Mouse (Mus musculus) fibroblast of lung, adult 2 months (primary cell): ENCODE measurements at regions not wholly inside any gene's neighbourhood (a gene's known extent, or its start where the extent isn't known, plus 50 kb on each side); places are given as distances from the start of the nearest gene placed in this dataset.

Source experiments
- DNase-seq: peaks from one replicate; pipeline ENCODE4 v3.0.0-alpha.2; 2011; ENCODE audit warnings: low read depth

DNA sequence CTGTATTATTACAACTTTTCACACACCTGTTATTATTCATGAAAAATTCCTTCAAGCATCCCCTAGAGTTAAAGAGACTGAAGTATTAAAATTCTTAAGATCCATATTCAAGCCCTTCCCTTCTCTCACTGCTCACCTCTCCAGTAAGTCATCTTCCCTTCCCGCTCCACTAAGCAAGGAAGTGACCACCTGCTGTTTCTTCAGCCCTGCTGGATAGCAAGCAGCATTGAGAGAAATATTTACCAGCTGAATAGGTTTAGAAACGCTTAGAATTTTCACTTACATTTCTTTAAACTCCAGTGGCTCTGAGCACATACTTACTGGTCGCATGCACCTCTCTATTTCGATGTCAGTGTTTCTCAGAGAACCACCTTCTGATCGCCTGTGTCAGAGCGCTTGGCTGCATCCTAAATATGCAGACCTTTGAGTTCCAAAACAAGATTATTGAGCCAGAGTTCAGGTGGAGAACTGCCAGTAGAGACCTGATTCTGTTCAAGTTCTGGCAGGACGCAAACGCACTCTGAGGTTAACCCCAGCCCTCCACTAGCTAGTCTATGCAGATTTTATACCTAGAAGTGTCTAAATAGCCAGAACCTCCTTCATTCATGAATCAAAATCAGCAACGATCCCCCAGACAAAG, 314.9 kb downstream of the Mllt3 start:
- DNase-seq = no peak

DNA sequence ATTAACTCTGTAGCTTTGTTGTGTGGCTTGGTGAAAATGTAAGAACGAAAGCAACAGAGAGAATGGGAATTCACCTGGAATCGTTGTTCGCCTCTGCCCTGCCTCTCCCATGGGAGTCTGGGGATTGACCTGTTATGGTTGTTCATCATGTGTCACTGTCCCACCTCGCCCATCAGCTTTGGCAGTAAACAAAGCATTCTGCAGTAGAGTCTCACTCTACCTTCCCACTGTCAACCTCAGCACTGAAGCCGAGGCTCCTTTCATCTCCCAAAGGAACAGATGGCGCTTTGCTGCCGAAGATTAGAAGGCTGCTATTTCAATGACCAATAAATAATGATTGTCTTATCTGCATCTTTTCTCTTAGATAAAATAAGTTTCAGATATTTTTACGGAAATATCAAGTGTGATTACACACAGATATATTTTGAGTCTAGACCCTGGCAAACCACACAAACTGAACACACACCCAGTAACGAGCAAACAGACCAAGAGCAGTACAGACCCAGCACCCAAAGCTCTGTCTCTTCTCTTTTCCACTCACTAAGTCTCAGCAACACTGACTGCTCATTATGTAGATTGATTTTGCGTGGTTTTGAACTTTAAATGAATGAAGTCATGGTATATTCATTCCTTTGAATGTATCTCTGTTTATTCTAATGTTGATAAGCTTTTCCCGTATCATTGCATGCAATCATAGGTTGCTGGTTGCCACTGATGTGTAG, 317.8 kb downstream of the Mllt3 start:
- DNase-seq = no peak

DNA sequence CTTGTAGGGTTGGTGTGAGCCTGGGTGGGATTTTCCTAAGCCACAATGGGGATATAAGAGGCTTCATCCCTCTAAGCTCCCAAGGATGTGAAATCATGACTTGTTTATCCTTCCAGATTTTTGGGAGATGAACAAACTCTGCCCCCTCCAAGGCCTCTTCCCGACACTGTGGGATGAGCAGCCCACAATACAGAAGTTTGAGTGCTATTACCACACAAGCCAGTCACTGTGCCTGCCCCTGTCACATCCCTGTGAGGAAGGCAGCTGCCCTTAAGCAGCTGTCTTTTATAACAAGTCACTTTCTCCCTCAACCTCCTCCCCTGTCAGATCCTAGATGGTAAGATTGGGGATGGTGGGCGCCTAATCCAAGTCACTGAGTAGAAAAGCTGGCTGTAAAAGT, 320.5 kb downstream of the Mllt3 start:
- no peak for DNase-seq

DNA sequence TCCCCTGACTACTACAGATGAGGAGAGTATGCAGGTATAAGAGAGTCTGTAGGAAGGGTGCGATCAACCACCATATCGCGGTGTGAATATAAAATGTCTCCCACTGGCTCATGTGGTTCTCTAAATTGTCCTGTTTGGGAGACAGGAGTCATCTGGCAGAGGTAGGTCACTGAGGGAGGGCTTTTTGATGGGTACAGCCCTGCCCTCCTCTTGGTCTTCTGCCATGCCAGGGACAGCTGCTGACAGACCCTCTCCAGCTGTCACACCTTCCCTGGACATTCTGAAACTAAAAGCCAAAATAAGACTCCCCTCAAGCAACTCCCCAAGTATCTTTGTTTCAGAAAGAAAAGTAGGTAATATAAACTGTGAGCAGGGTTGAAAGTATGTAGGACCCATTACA, 320.9 kb downstream of the Mllt3 start:
- DNase-seq = no peak

DNA sequence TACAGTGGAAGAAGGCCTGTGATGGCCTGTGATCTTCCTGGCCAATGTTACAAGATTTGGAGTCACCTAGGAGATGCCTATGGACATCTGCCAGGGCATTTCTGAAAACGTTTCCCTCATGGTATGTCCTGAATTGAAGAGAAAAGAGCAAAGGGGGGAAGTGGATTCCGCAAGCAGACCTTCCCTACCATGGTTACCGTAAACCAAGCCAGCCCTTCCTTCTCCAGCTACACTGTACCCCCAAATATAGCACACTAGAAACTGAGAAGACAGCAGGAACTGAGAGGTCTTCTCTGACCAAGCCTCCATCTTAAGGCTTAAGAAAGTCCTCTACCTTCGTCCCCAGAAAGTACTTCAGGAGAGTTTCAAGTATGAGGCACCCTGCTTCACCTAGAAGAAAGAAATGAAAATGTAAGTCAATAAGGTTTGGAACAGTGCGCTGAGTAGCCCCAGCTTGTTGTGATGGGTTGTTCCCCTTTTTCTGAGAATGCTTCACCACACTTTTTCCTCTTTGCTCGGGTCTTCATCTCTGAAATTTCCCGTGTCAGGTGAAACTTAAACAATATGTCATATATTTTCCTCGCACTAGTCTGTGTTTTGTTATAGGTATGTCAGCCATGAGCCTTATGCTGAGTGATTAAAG, 321.9 kb downstream of the Mllt3 start:
- DNase-seq = no peak

DNA sequence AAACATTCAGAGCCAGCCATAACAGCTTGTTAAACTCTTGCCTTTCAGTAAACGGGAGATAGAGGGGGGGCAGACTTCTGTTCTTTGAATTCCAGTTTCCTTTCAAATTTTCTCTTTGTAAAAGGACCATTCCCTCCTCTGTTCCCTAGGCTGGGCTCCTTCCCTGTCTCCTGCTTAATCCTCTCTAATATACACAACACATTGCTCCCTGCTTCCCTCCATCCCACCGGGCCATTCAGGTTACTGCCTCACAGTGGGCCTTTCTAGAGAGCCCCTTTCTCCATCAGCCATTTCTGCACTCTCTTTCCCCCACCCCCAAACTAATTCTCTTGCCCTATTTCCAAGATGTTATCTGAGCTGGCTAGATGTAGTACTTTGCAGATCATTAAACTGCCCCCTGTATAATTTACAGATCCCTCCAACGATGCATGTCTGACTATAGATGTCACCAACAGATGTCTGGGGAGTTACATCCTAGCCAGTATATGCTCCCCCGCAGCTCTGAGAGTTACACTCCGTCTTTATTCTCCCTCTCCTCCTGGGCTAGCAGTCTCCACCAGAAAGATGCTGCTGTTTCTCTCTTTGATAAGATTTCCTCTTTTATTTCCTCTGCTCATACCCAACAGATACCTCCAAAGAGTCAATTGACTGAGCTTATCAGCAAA, 324.1 kb downstream of the Mllt3 start:
- no peak for DNase-seq

DNA sequence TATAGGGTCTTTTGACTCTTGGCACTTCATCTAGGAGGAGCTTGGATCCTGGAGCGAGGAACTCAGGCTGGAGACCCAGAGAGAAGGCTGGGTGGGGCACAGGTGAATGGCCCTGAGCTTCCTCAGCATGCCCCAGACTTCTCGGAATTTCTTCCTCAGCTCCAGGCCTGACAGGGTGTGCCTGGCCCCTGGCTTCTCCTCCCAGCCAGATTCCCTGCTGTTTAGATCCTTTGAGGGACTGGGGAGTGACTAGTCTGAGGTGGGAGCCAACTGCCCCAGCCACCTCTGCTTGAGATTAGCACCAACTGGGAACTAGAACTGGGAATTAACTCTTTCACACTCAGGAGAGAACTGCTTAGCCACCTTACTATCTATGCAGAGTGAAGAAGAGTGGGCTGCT, 325.8 kb downstream of the Mllt3 start:
- DNase-seq = no peak

DNA sequence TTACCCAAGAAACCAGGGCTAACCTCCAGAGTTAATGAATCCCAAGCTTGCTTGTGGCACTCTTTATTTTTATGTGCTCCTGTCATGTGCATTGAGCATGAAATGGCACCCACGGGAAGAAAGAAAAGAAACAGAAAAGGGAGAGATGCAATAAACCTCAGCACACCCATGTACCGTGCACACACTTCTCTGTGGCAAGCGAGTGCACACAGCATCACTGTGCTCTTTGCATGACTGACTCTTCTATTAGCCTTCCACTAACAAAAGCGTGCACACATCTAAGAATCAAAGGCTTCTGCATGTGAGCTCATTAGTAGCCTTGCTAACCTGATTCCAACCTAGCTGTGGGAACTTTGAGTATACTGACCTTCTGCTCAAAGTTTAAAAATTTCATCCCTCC, 330.3 kb downstream of the Mllt3 start:
- no peak for DNase-seq

DNA sequence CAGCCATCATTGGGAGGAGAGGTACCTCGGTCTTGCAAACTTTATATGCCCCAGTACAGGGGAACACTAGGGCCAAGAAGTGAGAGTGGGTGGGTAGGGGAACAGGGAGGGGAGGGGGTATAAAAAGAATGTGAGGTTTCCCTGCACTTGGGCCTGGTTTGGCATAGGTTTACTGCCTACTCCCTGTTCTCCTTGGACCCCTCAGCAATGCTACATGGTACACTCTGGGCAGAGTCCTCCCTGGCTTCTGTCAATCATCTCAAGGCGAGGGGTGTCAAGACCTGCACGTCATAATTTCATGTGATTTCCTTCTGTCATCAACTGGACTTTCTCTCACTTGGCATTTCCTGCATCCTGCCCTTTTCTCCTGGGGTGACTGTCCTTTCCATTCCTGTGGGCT, 330.9 kb downstream of the Mllt3 start:
- DNase-seq = no peak

DNA sequence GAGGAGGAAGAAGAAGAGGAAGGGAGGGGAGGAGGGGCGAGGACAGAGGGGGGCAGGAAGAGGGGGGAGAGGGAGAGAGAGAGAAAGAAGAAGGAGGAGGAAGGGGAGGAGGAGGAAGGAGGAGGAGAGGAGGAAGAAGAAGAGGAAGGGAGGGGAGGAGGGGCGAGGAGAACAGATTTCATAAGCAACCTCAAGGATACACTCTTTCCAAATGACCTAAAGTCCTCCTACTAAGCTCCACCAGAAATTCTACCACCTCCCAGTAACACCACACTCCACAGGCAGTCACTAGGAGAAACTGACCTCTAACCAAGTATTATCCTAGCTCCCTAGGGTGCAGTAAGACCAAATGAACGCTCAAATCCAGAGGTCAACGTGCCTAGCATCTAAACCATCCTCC, 332.1 kb downstream of the Mllt3 start:
- DNase-seq = no peak

DNA sequence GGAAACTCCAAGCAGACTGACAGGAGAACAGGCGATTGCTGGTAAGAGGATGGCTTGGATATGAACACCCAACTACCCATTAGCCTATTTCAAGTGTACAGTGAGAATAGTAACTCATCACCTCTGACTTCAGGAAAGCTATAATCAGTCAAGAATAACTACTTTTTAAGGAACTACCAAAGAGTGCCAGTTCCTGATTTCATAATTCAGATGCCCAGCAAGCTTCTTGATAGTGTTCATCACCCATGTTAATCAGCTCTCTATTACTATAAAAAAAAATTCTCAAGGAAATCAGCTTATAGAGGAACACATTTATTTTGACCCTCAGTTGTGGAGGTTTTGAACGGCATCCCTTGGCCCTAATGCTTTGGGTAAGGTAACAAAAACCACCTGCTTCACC, 332.7 kb downstream of the Mllt3 start:
- no peak for DNase-seq

DNA sequence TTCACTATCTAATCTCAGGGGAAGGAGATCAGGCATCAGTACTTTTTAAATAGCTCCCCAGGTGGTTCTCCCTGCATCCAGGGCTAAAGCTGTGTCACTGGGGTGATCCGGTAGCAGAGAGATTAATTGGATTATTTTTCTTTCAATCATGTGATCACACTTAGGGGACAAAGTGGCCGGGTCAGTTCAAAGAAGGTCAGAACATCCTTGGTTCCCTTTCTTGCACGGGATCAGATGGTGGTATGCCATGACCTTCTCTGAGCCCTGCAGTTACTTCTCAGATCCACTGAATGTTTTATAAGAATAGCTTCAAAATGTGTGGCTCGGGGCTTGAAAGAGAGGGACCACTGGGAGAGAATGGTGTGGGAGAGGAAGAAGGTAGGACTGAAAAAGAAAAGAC, 333.6 kb downstream of the Mllt3 start:
- DNase-seq = no peak

DNA sequence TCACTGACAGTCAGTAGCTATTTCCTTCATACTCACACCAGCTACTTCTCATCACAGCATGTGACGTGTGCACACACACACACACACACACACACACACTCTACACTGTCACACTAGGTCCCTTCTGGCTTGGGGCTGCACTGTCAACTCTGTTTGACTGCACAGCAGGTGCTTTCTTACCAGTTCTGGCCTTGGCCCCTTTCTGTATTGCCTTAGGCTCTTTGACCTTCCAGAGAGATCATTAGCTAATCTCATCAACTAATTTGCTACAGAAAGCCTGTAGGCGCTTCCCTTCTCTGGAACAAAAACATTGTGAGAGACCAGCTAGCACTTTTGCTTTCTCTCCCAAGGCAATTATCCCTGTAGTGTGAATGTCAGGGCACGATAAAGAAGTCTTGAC, 334.4 kb downstream of the Mllt3 start:
- DNase-seq = no peak

DNA sequence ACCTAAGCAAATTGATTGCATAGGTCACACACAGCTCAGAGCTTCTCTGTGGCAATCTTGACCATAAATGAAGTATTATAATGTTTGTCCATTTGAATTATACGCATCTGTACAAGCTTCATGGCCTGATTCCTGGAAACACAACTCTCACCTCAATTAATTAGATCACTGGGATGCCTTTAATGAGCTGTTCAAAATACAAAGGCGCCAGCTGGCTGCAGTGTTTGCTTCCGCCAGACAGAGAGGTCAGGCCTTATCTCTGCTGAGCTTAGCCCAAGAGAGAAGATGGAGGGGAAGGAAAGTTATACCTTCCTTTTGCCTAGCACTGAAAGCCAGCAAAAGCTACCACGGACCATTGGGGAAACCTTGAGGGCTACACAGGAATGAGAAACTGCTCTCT, 336.2 kb downstream of the Mllt3 start:
- DNase-seq = no peak

DNA sequence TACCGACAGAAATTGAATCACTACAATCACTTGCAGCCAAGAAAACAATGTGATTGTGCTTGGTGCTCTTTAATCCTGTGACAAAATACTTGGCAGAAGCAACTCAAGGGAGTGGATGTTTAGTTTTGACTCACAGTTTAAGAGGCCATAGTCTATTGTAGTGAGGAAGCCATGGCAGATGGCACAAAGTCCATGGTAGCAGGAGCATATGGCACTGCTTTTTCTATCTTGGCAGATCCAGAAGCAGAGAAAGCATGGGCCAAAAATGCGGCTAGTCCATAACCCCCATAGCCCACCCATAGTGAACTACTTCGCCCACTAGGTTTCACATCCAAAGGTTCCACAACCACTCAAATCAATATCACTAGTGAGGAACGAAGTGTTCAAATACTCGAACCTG, 337.4 kb downstream of the Mllt3 start:
- DNase-seq = no peak

DNA sequence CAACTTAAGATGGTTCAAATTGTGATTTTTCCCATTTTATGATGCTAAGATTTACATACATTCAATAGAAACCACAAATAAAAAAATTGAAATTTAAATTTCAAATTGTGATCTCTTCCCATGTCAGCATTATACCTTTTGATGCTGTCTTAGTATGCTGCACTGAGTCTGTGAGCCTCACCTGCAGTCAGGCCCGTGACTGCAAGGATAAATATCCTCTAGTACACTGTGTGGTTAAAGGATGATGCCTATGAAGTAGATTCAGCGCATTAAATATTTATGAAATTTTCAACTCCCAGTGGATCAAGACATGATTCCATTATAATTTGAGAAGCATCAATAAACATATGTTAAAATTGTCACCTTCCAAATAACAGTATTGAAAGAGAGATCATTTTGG, 340.4 kb downstream of the Mllt3 start:
- DNase-seq = no peak

DNA sequence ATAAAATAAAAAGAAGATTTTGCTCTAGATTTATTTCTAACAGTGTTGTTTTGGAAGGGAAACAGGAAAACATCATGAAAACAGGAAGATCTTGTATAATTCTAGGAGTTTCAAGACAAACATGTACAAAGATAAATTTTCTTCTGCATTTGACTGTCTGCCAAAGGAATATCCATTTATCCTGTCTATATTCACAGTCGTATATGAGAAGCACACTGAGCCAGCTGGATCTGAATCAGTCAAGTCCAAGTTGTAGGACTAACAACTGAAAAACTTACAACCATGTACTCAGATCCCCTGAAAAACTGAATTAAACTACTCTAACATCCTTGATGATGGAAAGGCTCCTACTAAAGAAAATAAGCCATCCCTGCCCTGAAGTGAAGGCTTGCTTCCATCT, 348.2 kb downstream of the Mllt3 start:
- no peak for DNase-seq

DNA sequence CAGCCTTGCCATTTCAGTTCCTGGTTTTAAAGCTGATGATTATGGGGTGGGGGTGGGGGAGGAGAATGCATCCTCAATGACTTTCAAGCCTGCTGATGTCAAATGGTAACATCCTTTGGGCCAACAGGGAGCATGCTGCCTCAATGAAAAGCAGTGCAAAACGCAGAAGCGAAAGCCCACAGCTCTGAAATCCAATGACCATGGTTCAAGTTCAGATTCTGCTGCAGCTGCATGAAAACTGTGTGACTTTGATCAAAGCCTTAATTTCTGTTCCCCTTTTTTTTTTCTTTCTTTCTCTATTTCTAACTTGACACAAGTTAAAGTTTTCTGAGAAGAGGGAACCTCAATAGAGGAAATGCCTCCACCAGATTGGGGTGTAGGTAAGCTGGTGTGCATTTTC, 350.4 kb downstream of the Mllt3 start:
- DNase-seq = no peak

DNA sequence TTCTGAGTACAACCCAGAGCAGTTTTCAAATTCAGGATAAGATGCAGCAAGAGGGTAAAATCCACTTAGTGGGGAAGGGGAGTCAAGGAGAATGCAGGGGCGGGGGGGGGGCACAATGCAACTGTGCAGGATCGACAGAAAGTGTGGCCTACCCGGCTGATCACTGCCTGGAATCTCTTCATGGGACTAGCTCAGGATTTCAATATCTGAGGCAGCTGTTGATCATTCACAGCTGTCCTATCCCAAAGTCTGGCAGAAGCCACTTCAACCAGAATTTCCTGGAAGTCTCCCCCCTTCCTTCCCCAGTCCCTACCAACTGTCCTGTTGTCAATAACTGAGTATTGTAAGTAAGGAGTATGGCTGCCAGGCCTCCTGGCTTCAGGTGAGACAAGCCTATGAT, 362.1 kb downstream of the Mllt3 start:
- DNase-seq = no peak

DNA sequence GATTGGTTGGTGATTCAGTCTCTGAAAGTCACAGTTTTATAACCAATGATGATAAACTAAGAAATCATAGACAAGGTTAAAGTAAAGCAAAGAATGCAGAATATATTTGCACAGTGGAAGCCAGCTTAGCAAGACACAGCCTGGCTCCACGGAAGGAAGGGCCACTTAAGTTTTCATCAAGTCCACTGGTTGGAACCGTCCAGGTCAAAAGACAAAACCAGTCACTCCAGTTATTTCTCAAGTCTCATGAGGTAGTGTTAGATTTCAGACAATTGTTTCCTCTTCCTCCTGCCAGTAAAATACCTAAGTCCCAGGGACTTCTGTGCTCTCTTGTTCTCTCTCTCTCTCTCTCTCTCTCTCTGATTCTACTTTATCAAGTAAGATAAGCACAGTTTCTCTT, 363.0 kb downstream of the Mllt3 start:
- DNase-seq = no peak

DNA sequence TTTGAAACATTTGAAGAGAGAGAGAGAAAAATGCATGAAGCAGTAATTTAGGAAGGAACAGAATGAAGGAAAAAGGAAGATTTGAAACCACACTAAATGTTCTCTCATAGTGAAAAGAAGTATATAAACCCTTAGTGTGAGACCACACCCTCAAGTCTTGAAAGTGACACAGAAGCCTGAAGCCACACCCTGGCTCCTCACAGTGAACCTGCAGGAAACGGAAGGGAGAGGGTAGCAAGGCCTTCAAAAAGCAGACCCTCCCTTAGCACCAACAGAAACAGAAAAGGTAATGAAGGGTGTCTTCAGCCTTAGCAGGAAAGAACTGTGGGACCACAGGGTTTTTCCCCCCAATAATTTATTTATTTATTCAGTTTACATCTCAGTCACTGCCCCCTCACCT, 363.7 kb downstream of the Mllt3 start:
- no peak for DNase-seq

DNA sequence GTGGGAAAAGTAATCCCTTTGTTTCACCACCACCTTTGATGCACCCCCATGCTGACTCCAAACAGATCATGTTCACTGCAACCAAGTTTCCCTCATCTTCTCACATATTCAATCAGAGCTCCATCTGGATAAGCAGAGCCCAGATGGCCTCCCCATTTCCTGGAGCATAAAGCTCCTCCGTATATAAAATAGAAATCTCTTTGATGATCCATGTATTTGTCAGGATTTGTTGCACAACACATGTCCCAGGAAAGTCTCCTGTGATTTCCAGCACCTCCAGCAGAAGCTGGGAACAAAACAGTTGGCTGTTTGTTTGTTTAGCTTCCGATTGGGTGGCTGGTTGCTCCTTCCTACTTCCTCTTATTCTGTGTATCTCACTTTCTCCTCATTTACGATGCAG, 364.9 kb downstream of the Mllt3 start:
- DNase-seq = no peak

DNA sequence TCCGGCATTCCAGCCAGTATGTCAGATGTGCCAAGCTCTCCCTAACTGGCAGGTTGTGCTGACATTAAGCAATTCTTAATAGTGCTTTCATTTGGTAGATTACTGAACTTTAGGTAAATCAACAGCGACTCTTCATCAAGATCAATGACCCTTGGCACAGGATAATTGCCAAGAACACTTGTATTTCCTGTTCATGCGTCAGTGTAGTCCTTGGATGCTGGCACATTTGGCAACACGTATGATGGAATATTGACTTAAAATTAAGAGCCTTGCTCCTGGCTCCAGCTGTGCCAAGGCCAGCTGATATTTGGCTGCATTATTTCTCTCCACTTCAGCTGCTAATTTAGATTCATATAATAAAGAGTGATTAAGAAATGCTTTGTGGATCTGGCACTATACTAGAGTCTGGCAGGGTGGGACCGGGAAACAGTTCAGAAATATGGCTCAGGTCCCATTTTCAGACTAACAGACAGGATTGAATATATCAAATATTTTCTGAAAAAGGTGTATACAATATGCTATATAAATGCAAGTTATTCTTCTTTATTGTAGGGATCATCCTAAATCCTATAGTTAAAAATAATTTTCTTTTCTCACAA, 365.5 kb downstream of the Mllt3 start:
- DNase-seq = peak; percentile 35
